8 mouse cellular contexts compared by ENCODE assay signal in genomic region chr2:121169902-121170301, GRCm38 (mm10). TPM values are rescaled to one million over a fixed set of nuclear protein-coding genes. Genes with fewer than 3 reads are reported as not detected.
DNase-seq lines count a peak whose midpoint lies in the region.

No protein-coding gene starts in this region.

- DNase-seq in urinary bladder, postnatal 14 days (ENCODE audit: low spot score) = peak; percentile 34
- DNase-seq in urinary bladder, postnatal 10 days (ENCODE audit: low spot score) = no peak
- peak; percentile 37 for DNase-seq in cerebellum, adult 9-11 months
- DNase-seq in heart, adult 8-10 months (ENCODE audit: low spot score) = peak; percentile 36
- DNase-seq in kidney, adult 9 months = peak; percentile 49
- DNase-seq in lung, postnatal 14 days = peak; percentile 38
- peak; percentile 42 to 44 for DNase-seq in spleen, postnatal 10 days (ENCODE audit: low spot score in 2 of 2)
- no peak for DNase-seq in right cerebral cortex, postnatal 25 days

RNA-seq across cellular contexts. Expression of gene Tubgcp4, which starts 0.6 kb away (rescaled TPM):
- 10 to 100 TPM; 15.4 to 17.0 (median 15.8) TPM for total RNA-seq in heart, adult 8-10 months (2022)

RNA-seq across cellular contexts. Expression of gene Zscan29, which starts 1.0 kb away (rescaled TPM):
- 1 to 10 TPM; 6.0 to 6.6 (median 6.4) TPM for total RNA-seq in heart, adult 8-10 months (2022)

RNA-seq across cellular contexts. Expression of gene Lcmt2, which starts 29.4 kb away (rescaled TPM):
- total RNA-seq in heart, adult 8-10 months (2022) = 10 to 100 TPM in 3 of 4 experiments, 1 to 10 TPM in 1; 10.0 to 11.5 (median 10.3) TPM

RNA-seq across cellular contexts. Expression of gene Adal, which starts 29.7 kb away (rescaled TPM):
- total RNA-seq in heart, adult 8-10 months (2022) = 10 to 100 TPM in 2 of 4 experiments, 1 to 10 TPM in 2; 9.6 to 11.7 (median 10.3) TPM

Comparison
In these comparisons a context has a peak if more than half of its experiments do, and no peak if none do; other contexts are left out.
1. DNase-seq: peak in urinary bladder, postnatal 14 days (single experiment), cerebellum, adult 9-11 months (single experiment), heart, adult 8-10 months (single experiment), kidney, adult 9 months (single experiment), lung, postnatal 14 days (single experiment) and spleen, postnatal 10 days (2 of 2); none in urinary bladder, postnatal 10 days (single experiment) and right cerebral cortex, postnatal 25 days (single experiment).